Mouse (Mus musculus): ENCODE data around the gene Pard3b. TPM values are rescaled to one million over a fixed set of nuclear protein-coding genes. Genes with fewer than 3 reads are reported as not detected.
"Not testable (repeated sequence)": the region's sequence is repeated elsewhere in the genome, so short reads cannot be mapped to it uniquely, and the experiment has no call there.

The Pard3b gene
- total and polyA plus RNA-seq, 3 experiments: 2.2 to 13.9 (median 13.8) TPM

DNA sequence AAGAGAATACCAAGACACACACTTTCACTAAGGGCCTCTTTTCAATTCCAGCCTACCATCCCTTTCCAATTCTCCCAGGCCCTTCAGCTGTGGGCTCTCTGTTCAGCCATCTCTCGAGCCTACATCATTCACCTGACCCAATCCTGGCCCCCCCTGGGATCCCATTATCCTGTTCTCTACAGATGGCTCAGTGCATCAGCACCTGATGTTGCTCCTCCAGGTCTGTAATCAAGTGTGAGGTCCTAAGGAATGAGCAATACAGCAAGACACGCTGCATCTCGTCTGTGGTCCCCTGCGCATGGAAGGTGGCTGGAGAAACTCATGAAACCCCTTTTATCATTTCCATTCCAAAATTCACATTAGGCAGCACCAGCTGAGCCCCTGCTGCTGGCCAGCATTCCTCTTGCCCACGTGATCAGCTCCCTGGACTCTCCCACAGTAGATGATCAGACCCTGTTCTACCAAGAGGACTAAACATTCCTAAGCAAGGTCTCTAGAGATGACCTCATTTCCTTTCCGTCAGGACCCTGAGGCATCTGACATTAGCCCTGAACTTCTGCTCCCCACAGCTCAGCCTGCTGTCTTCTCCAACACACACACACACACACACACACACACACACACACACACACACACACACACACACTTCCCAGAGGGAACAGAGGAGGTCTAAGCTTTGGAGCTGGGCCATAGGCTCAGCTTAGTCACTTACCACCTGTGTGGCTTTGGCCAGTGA lies 952.8 kb downstream of the Pard3b start:
- Histone ChIP-seq H3K27ac (no peak overlapping the region), H3K79me2 (replicated peaks; ENCODE audit: control insufficient read depth, insufficient read depth, low read length) (no peaks in the 10 kb centered on the region), H3K9ac (ENCODE audit: low read depth, low read length) (no peak overlapping the region), H3K36me3 (ENCODE audit: control insufficient read depth, insufficient read depth, low read length) (no peaks in the 10 kb centered on the region), H3K4me3 (no peak overlapping the region), H3K4me1 (ENCODE audit: control insufficient read depth, insufficient read depth, low read length) (peaks cover 2% of the 10 kb centered on the region; the same call in 1 of the 2 replicates), H3K27me3 (ENCODE audit: control insufficient read depth, insufficient read depth, low read length) (no peaks in the 10 kb centered on the region)
- DNase-seq: peak in 1 of 2 experiments; percentile 20
- intact Hi-C loops (cut with DNase I): no loop called here
- no peak for TF ChIP-seq POLR2A (IDR thresholded peaks at IDR 0.05; ENCODE audit: insufficient read depth, low read depth, low read length)
- TF ChIP-seq EP300 (IDR thresholded peaks at IDR 0.05; ENCODE audit: insufficient read depth, low read depth, low read length): no peak
- TF ChIP-seq CTCF (IDR thresholded peaks at IDR 0.05): no peak
- WGBS: 59% methylated on average over 6 of the region's 6 CpGs

DNA sequence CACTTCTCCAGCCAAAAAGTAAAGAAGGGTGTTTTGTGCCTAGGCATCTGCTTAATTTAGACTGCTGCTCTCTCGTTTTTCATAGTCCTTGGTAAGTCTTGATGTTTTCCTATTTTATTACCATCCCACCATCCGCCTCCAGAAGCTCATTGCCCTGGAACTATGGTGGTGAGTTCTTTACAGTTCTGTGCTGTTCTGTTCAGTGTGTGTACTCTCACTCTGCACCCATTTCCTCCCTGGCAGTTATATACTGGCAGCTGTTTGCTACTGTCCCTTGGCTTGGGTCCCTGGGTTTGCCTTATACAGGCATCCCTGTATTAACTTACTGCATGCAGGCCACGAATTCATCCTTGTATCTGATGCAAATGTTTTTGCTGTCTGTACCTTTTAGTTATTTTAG lies 956.8 kb downstream of the Pard3b start:
- 58% methylated on average over 3 of the region's 3 CpGs for WGBS
- intact Hi-C loops (cut with DNase I): no loop called here

DNA sequence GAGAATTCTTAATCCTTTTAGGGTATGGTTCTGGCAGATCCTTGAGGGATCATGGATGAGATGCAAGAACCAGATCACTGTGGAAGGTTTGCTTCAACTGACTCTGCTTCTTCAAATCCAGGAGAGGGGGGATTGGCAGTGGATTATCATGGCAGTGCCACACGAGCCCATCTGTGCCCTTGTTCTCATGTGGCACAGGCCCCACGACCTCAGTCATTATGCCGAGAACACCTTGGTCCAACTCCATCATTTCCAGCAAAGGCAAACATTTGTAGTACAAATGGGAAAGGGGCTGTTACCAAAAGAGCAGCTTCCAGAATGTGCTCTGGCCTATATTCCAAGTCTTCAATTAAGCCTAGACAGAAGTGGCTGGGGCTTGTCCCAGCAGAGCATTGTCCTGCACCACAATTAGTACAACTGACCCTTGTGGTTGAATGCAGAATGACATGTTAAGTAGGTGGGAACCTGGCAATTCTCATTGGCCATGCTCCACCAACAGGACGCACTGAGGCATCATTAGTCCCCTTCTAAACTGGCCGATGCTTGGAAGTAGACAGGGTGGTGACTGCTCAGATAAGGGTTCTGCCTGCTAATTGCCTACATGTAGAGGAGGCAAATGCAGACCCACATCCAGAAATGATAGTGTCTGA lies 959.3 kb downstream of the Pard3b start:
- no peak for DNase-seq
- H3K4me3 ChIP-seq: no peak overlapping the region
- no peaks in the 10 kb centered on the region; the same call in 1 of the 2 replicates for H3K4me1 ChIP-seq (ENCODE audit: control insufficient read depth, insufficient read depth, low read length)
- H3K27ac ChIP-seq: no peak overlapping the region
- no peak overlapping the region for H3K9ac ChIP-seq (ENCODE audit: low read depth, low read length)
- no peaks in the 10 kb centered on the region for H3K79me2 ChIP-seq (replicated peaks; ENCODE audit: control insufficient read depth, insufficient read depth, low read length)
- H3K36me3 ChIP-seq (ENCODE audit: control insufficient read depth, insufficient read depth, low read length): no peaks in the 10 kb centered on the region
- no peak for TF ChIP-seq POLR2A (IDR thresholded peaks at IDR 0.05; ENCODE audit: insufficient read depth, low read depth, low read length)
- peak; percentile 35 for TF ChIP-seq CTCF (IDR thresholded peaks at IDR 0.05)
- intact Hi-C loops (cut with DNase I): no loop called here
- no peaks in the 10 kb centered on the region for H3K27me3 ChIP-seq (ENCODE audit: control insufficient read depth, insufficient read depth, low read length)
- WGBS: 80% methylated on average over 5 of the region's 5 CpGs

More for the DNA sequence above, 956.8 kb downstream of the Pard3b start:
- H3K4me3 ChIP-seq: no peak overlapping the region
- no peaks in the 10 kb centered on the region for H3K27me3 ChIP-seq (ENCODE audit: control insufficient read depth, insufficient read depth, low read length)
- no peak overlapping the region for H3K9ac ChIP-seq (ENCODE audit: low read depth, low read length)
- TF ChIP-seq POLR2A (IDR thresholded peaks at IDR 0.05; ENCODE audit: insufficient read depth, low read depth, low read length) (no peak), CTCF (IDR thresholded peaks at IDR 0.05) (no peak), EP300 (IDR thresholded peaks at IDR 0.05; ENCODE audit: insufficient read depth, low read depth, low read length) (no peak)
- peaks cover 2% of the 10 kb centered on the region for H3K4me1 ChIP-seq (ENCODE audit: control insufficient read depth, insufficient read depth, low read length)
- H3K79me2 ChIP-seq (replicated peaks; ENCODE audit: control insufficient read depth, insufficient read depth, low read length): no peaks in the 10 kb centered on the region
- no peak overlapping the region for H3K27ac ChIP-seq
- no peak for DNase-seq
- no peaks in the 10 kb centered on the region for H3K36me3 ChIP-seq (ENCODE audit: control insufficient read depth, insufficient read depth, low read length)

DNA sequence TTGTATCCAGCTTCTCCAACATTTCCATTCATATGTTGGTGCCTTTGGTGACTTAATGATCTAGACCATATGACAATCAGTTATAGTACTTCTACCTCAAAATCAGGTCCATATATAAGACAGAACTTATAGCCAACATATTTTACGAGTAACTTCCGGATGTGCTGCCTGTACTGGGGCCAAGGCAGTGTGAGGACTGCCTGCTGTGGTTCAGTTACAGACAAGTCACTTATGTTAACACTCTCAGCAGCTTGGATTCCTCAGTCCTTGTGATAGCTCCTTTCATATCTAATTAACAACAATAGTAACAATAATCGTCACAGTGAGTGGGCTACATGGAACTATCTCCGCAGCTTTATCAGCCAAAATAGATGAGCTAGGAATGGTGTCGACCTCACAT lies 959.9 kb downstream of the Pard3b start:
- H3K36me3 ChIP-seq (ENCODE audit: control insufficient read depth, insufficient read depth, low read length): no peaks in the 10 kb centered on the region
- H3K27me3 ChIP-seq (ENCODE audit: control insufficient read depth, insufficient read depth, low read length): no peaks in the 10 kb centered on the region
- no peak for TF ChIP-seq POLR2A (IDR thresholded peaks at IDR 0.05; ENCODE audit: insufficient read depth, low read depth, low read length)
- TF ChIP-seq CTCF (IDR thresholded peaks at IDR 0.05): no peak
- TF ChIP-seq EP300 (IDR thresholded peaks at IDR 0.05; ENCODE audit: insufficient read depth, low read depth, low read length): no peak
- H3K27ac ChIP-seq: no peak overlapping the region
- 54% methylated on average over 5 of the region's 5 CpGs for WGBS
- DNase-seq: no peak
- H3K9ac ChIP-seq (ENCODE audit: low read depth, low read length): no peak overlapping the region
- no peaks in the 10 kb centered on the region for H3K79me2 ChIP-seq (replicated peaks; ENCODE audit: control insufficient read depth, insufficient read depth, low read length)
- intact Hi-C loops (cut with DNase I): no loop called here
- no peak overlapping the region for H3K4me3 ChIP-seq
- no peaks in the 10 kb centered on the region; the same call in 1 of the 2 replicates for H3K4me1 ChIP-seq (ENCODE audit: control insufficient read depth, insufficient read depth, low read length)

DNA sequence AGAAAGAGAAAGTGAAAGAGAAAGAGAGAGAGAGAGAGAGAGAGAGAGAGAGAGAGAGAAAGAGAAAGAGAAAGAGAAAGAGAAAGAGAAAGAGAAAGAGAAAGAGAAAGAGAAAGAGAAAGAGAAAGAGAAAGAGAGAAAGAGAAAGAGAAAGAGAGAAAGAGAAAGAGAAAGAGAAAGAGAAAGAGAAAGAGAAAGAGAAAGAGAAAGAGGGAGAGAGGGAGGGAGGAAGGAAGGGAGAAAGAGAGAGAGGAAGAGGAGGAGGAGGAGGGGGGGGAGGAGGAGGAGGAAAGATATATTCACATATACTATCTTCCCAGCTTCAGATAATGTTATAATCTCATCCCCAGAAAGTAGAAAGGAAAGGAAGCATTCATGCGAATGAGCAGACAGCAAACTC lies 966.0 kb downstream of the Pard3b start:
- H3K9ac ChIP-seq (ENCODE audit: low read depth, low read length); H3K27ac ChIP-seq; H3K4me3 ChIP-seq; H3K36me3 ChIP-seq (ENCODE audit: control insufficient read depth, insufficient read depth, low read length); H3K27me3 ChIP-seq (ENCODE audit: control insufficient read depth, insufficient read depth, low read length); H3K79me2 ChIP-seq (replicated peaks; ENCODE audit: control insufficient read depth, insufficient read depth, low read length); intact Hi-C loops (cut with DNase I); DNase-seq; H3K4me1 ChIP-seq (ENCODE audit: control insufficient read depth, insufficient read depth, low read length): not testable (repeated sequence)
- WGBS: 94% methylated on average over 1 of the region's 1 CpGs

DNA sequence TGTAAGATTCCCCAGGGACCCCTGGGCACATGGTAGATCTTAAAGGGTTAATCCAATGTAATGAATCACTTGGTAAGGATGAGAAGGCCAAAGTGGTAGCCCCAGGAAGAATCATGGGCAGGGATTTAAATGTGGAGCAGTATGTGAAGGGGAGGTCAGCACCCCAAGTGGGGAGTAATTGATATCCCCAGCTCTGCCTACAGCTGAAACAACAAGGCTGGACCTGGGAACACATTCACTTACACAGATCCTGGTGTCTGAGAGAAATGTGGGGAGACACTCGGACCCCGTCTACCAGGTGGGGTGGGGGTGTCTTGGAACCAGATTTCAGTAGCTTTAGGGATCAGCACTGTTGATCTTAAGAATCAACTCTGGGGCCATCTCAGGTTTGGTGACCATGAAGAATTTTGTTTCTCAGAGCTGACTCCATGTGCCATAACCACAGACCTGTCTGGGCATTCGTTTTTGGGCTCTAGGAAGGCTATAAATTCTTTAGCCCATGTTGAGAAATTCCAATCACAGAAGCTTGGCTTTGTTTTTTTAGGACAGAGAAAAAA lies 979.6 kb downstream of the Pard3b start:
- H3K9ac ChIP-seq (ENCODE audit: low read depth, low read length): no peak overlapping the region
- no peaks in the 10 kb centered on the region for H3K79me2 ChIP-seq (replicated peaks; ENCODE audit: control insufficient read depth, insufficient read depth, low read length)
- 84% methylated on average over 3 of the region's 3 CpGs for WGBS
- H3K4me1 ChIP-seq (ENCODE audit: control insufficient read depth, insufficient read depth, low read length): no peaks in the 10 kb centered on the region
- intact Hi-C loops (cut with DNase I): no loop called here
- no peak overlapping the region for H3K27ac ChIP-seq
- H3K27me3 ChIP-seq (ENCODE audit: control insufficient read depth, insufficient read depth, low read length): no peaks in the 10 kb centered on the region
- DNase-seq: no peak
- no peak for TF ChIP-seq EP300 (IDR thresholded peaks at IDR 0.05; ENCODE audit: insufficient read depth, low read depth, low read length)
- no peak for TF ChIP-seq POLR2A (IDR thresholded peaks at IDR 0.05; ENCODE audit: insufficient read depth, low read depth, low read length)
- no peak for TF ChIP-seq CTCF (IDR thresholded peaks at IDR 0.05)
- no peak overlapping the region for H3K4me3 ChIP-seq
- H3K36me3 ChIP-seq (ENCODE audit: control insufficient read depth, insufficient read depth, low read length): no peaks in the 10 kb centered on the region
